Mouse (Mus musculus): ENCODE results near the gene Atxn7. TPM values are rescaled to one million over a fixed set of nuclear protein-coding genes. Genes with fewer than 3 reads are reported as not detected.

Atxn7 gene
- polyA plus RNA-seq, 1 experiment from 2014 or later = 3.3 TPM

DNA sequence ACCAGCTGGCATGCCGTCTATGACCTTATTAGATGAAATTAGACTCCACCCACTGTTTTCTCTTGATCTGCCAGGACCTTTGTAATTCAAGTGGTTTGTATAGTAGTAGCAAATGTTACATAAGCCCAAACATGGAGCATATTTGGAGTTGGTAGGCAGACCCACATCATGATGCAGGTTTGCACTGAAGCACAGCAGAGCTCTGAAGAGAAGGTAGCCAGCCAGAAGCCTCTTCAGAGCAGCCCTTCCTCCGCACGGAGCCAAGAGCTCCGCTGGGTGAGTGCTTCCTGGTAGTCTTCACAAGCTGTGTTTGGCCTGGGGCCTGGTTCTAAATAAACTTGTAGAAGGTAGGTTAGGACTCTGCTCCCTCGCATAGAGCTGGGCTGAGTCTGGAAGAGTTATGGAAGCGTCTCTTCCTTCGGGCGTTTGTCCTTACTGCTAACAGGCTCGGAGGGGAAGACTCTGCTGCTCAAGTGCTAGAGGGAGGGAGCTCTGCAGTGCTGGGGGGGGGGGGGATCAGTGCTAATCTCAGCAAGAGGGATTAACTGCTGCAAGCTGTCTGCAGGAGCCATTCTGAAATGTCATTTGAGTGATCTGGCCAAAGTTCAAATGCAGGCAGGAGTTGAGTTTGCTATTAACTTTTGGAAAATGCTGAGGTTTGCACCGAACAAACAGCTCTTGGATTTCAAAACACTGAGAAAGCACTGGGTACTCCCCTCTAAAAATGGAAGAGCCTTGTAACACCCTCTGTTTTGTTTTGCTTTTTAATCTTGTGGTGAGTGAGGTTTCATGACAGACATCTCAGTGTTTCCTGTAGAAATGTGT, 106.6 kb downstream of the Atxn7 start:
- H3K36me3 ChIP-seq = no peaks in the 10 kb centered on the region
- H3K9ac ChIP-seq (replicated peaks) = no peak overlapping the region
- ATAC-seq (ENCODE audit: low FRiP score) = no peak
- 27% methylated on average over 10 of the region's 10 CpGs for WGBS
- no peak overlapping the region for H3K4me3 ChIP-seq (replicated peaks)
- H3K4me2 ChIP-seq = peak overlapping the region; percentile 19
- H3K9me3 ChIP-seq (replicated peaks) = no peaks in the 10 kb centered on the region
- no peaks in the 10 kb centered on the region for H3K27me3 ChIP-seq (replicated peaks)
- H3K4me1 ChIP-seq = peaks cover 34% of the 10 kb centered on the region
- H3K27ac ChIP-seq (replicated peaks) = peak overlapping the region; percentile 68

DNA sequence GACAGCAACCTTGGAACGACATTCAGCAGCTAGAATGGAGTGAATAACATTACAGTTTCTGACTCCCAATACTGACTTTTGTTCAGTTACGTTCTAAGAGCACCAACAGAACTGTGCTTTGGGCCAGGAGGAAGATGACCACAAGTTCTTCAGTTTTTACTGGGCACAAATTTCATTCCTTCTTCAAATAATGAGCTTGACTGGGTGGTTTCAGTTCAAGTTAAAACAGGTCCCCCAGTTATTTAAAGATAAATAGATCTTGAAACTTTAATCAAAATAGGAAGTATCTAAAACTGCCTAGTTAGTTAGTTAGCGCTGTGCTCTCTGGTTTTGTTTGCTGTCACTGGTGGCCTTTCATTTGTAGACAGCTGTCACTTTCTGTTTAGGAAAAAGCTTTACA, 107.3 kb downstream of the Atxn7 start:
- H3K9ac ChIP-seq (replicated peaks) = no peak overlapping the region
- WGBS = 43% methylated on average over 3 of the region's 3 CpGs
- no peak overlapping the region for H3K4me3 ChIP-seq (replicated peaks)
- no peaks in the 10 kb centered on the region for H3K9me3 ChIP-seq (replicated peaks)
- H3K27me3 ChIP-seq (replicated peaks) = no peaks in the 10 kb centered on the region
- H3K4me2 ChIP-seq = no peak overlapping the region
- H3K27ac ChIP-seq (replicated peaks) = peak overlapping the region; percentile 68
- ATAC-seq (ENCODE audit: low FRiP score) = no peak
- peaks cover 31% of the 10 kb centered on the region for H3K4me1 ChIP-seq
- no peaks in the 10 kb centered on the region for H3K36me3 ChIP-seq

DNA sequence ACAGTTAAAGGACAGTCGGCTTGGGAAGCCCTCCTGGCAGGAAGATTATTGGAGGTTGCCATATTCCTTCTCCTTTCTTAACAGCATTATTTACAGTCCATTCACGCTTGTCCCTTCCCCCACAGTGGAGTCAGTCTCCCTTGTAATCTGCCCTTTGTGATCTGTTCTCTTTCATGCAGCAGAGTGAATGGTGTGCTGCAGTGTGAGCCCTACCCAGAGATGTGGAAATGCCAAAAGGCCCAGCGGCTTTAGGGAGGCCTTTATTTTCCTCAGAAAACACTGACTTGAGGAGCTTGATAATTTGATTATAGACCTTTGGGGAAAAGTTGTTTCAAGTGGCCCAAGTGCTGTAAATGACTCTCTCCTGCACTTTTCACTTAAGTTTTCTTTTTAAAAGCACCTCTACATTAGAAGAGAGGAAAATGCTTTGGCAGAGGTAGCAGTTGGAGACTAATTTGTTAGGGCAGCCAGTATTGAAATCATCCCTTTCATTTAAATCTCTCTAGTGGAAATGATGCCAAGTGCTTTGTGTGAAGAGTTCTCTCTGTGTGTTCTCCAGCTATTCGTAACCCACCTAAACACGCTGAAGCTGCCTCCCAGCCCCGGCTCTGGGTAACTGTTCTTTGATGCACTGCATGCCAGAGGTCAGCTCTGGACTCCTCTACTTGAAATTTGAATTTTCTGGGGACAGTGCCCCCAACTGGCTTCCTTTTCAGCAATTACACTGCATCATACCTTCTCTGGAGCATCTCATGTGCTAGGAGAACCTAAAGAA, 109.5 kb downstream of the Atxn7 start:
- H3K4me3 ChIP-seq (replicated peaks) = no peak overlapping the region
- H3K4me2 ChIP-seq = no peak overlapping the region
- H3K9me3 ChIP-seq (replicated peaks) = no peaks in the 10 kb centered on the region
- peak; percentile 83 for ATAC-seq (ENCODE audit: low FRiP score)
- no peaks in the 10 kb centered on the region for H3K27me3 ChIP-seq (replicated peaks)
- H3K27ac ChIP-seq (replicated peaks) = peak overlapping the region; percentile 63
- H3K4me1 ChIP-seq = peaks cover 26% of the 10 kb centered on the region
- WGBS = 8% methylated on average over 6 of the region's 6 CpGs
- H3K36me3 ChIP-seq = no peaks in the 10 kb centered on the region
- H3K9ac ChIP-seq (replicated peaks) = no peak overlapping the region

DNA sequence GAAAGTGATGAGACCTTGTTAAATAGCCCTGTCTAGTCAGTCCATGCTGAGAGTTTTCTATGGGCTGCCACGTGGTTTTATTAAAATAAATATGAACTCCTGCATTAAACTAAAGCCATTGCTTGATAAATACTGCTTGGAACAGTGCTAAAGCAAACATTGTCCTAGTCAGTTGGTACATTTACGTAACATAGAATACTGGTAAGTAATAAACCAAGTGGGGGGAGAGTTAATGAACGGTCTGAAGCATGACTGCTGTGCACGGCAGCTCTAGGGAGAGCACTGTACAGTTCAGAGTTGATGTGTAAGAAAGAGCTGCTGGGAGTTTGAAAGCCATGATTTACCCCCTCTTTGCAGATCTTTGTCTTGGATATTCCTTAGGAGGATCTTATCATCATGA, 110.2 kb downstream of the Atxn7 start:
- Histone ChIP-seq H3K27ac (replicated peaks) (peak overlapping the region; percentile 63), H3K9me3 (replicated peaks) (no peaks in the 10 kb centered on the region), H3K4me3 (replicated peaks) (no peak overlapping the region), H3K9ac (replicated peaks) (no peak overlapping the region), H3K27me3 (replicated peaks) (no peaks in the 10 kb centered on the region), H3K36me3 (no peaks in the 10 kb centered on the region), H3K4me2 (no peak overlapping the region), H3K4me1 (peaks cover 26% of the 10 kb centered on the region)
- ATAC-seq (ENCODE audit: low FRiP score) = no peak
- WGBS = 21% methylated on average over 4 of the region's 4 CpGs

DNA sequence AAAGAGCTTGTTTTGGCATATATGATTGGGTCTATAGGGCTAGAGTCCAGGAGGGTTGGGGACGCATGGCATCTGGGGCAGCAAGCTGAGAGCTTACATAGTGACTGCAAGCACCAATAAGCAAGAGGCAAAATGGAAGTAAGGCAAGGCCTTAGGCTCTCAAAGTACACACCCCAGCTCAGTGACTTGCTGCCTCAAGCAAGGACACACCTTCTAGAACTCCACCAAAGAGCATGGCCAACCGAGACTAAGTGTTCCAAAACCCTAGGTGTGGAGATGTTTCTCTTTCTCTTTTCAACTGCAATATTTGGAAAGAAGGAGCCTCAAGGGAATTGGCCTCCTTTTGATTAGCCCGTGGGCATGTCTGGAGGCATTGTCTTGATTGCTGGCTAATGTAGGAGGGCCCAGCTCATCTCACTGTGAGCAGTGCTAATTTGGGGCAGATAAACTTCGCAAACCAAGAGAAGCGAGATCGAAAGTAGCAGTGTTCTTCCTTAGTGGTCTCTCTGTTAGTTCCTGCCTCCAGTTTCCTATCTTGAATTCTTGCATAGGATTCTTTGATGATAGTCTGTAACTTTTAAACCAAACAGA, 119.5 kb downstream of the Atxn7 start:
- no peak for ATAC-seq (ENCODE audit: low FRiP score)
- Histone ChIP-seq H3K4me3 (replicated peaks) (no peak overlapping the region), H3K9ac (replicated peaks) (no peak overlapping the region), H3K9me3 (replicated peaks) (no peaks in the 10 kb centered on the region), H3K36me3 (no peaks in the 10 kb centered on the region), H3K27me3 (replicated peaks) (no peaks in the 10 kb centered on the region), H3K27ac (replicated peaks) (no peak overlapping the region), H3K4me2 (no peak overlapping the region), H3K4me1 (no peaks in the 10 kb centered on the region)
- WGBS = 91% methylated on average over 6 of the region's 6 CpGs

DNA sequence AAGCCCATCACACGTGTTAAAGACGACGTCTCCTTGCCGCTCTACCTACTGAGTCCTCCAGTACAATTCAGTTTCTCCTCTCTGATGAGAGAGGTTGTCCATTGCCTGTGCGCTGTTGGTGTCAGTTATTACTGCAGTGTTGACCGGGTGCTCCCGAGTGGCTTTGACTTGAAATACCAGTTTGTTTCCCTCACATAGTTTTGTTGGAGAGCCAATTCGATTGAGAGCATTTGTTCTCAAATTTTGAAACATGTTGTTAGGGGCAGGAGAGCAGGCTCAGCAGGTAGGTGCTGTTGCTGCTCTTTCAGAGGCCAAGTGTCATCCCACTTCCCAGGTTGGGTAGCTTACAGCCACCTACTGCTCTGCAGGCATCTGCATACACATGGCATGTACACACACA, 122.6 kb downstream of the Atxn7 start:
- Histone ChIP-seq H3K4me1 (no peaks in the 10 kb centered on the region), H3K9me3 (replicated peaks) (no peaks in the 10 kb centered on the region), H3K9ac (replicated peaks) (no peak overlapping the region), H3K36me3 (0 out of 2 replicates have a peak, but pooled peaks cover 3% of the 10 kb centered on the region), H3K4me2 (no peak overlapping the region), H3K27me3 (replicated peaks) (no peaks in the 10 kb centered on the region), H3K27ac (replicated peaks) (no peak overlapping the region), H3K4me3 (replicated peaks) (no peak overlapping the region)
- 96% methylated on average over 8 of the region's 8 CpGs for WGBS
- ATAC-seq (ENCODE audit: low FRiP score) = no peak

DNA sequence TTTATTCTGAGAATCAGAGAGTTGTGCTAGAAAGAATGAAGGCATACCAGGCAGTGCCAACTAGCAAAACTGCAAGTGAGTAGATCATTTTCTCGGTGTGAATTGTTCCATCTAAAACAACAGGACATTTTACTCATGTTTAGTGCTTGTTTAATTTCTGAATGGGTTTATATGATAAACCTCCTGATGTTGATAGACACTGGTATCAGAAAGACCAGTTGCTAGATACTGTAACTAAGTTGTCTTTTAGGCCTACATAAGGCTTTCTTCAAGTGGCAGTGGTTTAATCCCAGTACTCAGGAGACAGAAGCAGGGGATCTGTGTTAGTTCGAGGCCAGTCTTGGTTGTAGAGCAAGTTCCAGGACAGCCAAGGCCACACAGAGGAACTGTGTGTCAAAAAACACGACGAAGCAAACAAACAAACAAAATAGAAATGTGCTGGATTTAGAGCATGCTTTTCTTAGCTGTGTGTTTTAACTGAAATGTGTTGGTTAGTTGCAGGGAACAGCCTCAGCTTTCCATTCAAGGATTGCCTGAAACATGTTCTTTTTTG, 125.5 kb downstream of the Atxn7 start:
- Histone ChIP-seq H3K9ac (replicated peaks) (no peak overlapping the region), H3K4me2 (no peak overlapping the region), H3K4me3 (replicated peaks) (no peak overlapping the region), H3K36me3 (peaks cover 16% of the 10 kb centered on the region; the same call in 1 of the 2 replicates), H3K9me3 (replicated peaks) (no peaks in the 10 kb centered on the region), H3K27ac (replicated peaks) (no peak overlapping the region), H3K4me1 (no peaks in the 10 kb centered on the region), H3K27me3 (replicated peaks) (no peaks in the 10 kb centered on the region)
- no peak for ATAC-seq (ENCODE audit: low FRiP score)
- 88% methylated on average over 4 of the region's 4 CpGs for WGBS

DNA sequence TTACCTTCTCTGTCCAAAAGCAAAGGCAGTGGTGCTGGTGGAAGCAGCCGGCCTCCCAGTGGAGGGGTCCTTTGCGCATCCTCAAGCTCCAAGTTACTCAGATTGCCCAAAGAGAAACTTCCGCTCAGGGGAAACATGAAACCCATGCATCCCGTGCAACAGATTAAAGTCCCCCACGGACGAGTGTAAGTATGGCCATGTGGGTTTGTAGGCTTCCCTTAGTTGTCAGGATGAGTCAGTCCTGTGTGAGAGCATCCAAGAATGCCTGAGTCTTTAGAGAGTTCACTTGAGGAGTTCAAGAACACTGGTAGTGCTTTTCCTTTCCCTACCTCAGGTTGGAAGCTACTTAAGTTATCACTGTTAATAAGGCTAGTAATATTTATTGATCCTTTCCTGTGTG, 126.1 kb downstream of the Atxn7 start:
- H3K4me3 ChIP-seq (replicated peaks) = no peak overlapping the region
- WGBS = 92% methylated on average over 6 of the region's 6 CpGs

DNA sequence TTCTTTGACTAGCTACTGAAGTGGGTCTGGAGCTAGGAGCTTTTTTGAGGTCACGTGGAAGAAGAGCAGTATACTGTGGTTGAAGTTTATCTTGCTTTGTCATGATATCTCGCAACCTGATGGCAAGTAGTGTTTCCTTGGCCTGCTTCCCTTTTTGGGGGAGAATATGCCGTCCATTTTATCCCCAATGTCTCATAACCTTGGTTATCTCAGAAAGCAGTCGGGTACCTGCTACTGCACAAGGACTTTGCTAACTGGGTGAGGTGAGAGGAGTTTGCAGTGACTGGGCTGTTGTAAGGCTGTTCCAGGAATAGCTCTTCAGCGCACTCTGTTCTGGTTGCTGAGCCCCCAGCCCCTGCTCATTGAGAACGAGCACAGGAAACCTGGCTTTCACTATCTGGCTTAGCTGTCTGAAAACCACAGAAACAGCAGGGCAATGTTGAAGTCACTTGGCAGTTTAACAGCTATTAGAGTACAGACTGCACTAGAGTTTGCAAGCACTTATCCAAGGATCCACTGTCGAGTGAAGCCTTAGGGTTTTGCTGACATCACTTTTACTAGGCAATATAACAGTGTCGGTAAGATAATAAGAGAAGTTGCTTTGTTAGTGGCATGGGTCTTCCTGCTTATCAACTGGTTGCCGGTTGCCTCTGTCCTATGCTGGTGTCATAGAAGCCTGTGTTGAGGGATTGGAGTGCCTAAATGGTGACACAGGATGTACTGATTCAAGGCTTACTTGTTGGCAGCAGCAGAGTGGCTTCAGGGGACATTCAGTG, 127.0 kb downstream of the Atxn7 start:
- Histone ChIP-seq H3K4me1 (no peaks in the 10 kb centered on the region), H3K27me3 (replicated peaks) (no peaks in the 10 kb centered on the region), H3K27ac (replicated peaks) (no peak overlapping the region), H3K9ac (replicated peaks) (no peak overlapping the region), H3K4me3 (replicated peaks) (no peak overlapping the region), H3K4me2 (no peak overlapping the region), H3K36me3 (peaks cover 20% of the 10 kb centered on the region; the same call in 1 of the 2 replicates), H3K9me3 (replicated peaks) (no peaks in the 10 kb centered on the region)
- ATAC-seq (ENCODE audit: low FRiP score) = no peak
- WGBS = 89% methylated on average over 9 of the region's 9 CpGs

More for the DNA sequence above, 126.1 kb downstream of the Atxn7 start:
- Histone ChIP-seq H3K4me2 (no peak overlapping the region), H3K36me3 (peaks cover 17% of the 10 kb centered on the region; the same call in 1 of the 2 replicates), H3K4me1 (no peaks in the 10 kb centered on the region), H3K27me3 (replicated peaks) (no peaks in the 10 kb centered on the region), H3K9me3 (replicated peaks) (no peaks in the 10 kb centered on the region), H3K27ac (replicated peaks) (no peak overlapping the region), H3K9ac (replicated peaks) (no peak overlapping the region)
- ATAC-seq (ENCODE audit: low FRiP score) = no peak

DNA sequence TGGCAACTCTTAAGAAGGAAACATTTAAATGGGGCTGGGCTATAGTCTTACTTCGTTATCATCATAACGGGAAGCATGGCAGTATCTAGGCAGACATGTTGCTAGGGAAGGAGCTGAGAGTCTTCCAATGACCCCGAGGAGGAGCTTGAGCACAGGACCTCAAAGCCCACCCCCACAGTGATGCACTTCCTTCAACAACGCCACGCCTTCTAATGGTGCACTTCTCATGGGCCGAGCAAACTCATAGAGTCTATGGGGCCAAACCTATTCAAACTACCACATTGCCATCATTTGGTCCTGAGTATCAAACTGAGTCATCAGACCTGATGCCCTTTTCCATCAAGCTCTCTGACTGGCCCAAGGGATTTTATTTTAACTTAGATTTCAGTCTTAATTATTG, 129.3 kb downstream of the Atxn7 start:
- H3K4me1 ChIP-seq = no peaks in the 10 kb centered on the region
- no peak overlapping the region for H3K4me2 ChIP-seq
- H3K36me3 ChIP-seq = peaks cover 21% of the 10 kb centered on the region; the same call in 1 of the 2 replicates
- ATAC-seq (ENCODE audit: low FRiP score) = no peak
- H3K4me3 ChIP-seq (replicated peaks) = no peak overlapping the region
- no peak overlapping the region for H3K27ac ChIP-seq (replicated peaks)
- 94% methylated on average over 6 of the region's 6 CpGs for WGBS
- H3K27me3 ChIP-seq (replicated peaks) = no peaks in the 10 kb centered on the region
- H3K9me3 ChIP-seq (replicated peaks) = no peaks in the 10 kb centered on the region
- H3K9ac ChIP-seq (replicated peaks) = no peak overlapping the region

Measured in neural tube, embryonic 15.5 days (tissue).